Mouse (Mus musculus) kidney, postnatal 25 days (tissue): ENCODE data around the gene Slc22a15.
"Not testable (repeated sequence)": the region's sequence is repeated elsewhere in the genome, so short reads cannot be mapped to it uniquely, and the experiment has no call there.

ENCODE experiments used
- DNase-seq, 2 experiments: peaks; one replicate each; pipeline ENCODE4 v3.0.0; 2021; ENCODE audit warnings: mixed read lengths in 2 of 2

Gene Slc22a15

DNA sequence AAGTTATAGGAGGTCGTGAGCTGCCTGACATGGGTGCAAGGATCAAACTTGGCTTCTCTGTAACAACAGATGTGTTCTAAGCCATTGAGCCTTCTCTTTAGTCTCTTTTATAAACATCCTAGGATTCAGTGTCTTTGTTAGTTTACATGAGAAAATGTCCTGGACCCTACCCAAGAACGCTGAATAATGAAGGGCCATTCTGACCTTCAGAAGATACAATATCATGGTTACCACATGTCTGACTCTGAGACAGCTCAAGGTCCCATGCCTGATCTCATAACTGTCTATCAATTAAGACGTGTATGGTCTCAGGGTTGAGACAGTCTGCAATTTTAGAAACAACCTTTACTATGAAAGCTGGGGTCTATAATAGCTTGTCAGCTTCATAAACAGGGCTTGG lies 62.4 kb downstream of the Slc22a15 start:
- no peak for DNase-seq

DNA sequence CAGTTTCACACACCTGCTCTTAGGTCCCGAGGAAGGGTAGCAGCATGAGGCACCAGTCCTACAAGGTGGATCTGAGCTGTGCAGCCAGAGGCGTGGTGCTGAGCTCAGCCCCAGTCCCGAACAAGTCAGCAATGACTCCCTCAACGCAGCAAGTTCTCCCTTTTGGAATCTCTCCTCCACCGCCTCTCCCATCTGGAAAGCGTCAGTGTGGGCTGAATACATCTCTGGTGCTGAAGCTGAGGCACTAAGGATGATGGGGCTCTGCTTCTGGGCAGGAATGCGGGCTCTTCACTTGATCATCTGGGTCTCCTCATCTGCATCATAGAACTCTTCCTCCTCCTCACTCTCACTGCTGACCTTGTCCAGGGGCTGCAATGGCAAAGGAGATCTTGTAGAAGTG lies 64.1 kb downstream of the Slc22a15 start:
- no peak for DNase-seq

DNA sequence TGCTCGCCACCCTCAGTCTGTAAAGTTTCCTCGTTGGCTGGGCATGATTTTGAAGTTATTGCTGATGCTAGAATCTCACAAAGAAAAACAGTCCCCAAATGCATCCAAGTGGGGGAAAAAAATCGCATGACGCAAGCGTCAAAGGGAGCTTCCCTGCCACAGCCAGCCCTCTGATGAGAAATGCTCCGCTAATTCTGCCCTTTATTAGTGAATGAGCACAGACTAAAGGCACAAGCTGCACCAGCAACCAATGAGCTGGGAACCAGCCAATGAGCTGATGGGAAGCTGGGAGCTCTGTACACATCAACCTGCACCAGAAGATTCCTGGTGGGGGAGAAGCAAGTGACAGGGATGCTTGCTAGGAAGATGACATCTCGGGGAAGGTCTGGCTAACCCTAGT lies 64.5 kb downstream of the Slc22a15 start:
- DNase-seq, result no peak

DNA sequence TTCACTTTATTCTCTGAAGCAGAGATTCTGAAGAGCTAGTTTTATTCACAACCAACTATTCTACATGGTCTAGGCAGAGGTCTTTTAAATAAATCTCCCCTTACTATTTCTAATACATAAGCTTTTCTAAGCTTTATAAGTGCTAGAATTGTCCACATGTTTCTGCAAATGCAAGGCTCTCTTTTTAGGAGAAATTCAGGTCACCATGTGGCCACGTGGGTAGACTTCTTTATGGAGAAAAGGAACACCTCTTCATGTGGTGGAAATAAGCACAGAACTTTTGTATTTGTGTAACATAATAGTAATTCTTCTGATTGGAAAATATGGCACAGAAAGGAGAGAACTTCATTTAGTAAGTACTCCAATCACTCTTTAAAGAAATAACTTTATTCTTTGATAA lies 70.2 kb downstream of the Slc22a15 start:
- no peak for DNase-seq

DNA sequence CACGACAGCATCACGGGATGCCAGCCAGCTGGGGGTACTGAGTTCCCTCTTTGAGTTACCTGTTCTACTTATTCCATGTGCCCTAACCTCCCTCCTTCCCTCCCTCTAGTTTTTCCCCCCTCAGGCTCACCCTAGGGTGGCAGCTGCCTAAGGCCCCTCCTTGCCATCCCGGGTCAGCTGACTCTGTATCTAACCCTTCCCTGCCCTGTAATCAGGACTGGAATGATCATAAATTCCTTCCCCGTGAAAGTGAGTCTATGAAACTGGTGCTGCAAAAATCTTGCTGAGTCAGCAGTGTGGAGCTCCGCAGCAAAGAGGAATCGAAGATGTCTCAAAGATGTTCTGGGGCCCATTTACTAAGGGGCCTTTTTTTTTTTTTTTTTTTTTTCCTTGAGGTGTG lies 72.9 kb downstream of the Slc22a15 start:
- DNase-seq, result no peak

DNA sequence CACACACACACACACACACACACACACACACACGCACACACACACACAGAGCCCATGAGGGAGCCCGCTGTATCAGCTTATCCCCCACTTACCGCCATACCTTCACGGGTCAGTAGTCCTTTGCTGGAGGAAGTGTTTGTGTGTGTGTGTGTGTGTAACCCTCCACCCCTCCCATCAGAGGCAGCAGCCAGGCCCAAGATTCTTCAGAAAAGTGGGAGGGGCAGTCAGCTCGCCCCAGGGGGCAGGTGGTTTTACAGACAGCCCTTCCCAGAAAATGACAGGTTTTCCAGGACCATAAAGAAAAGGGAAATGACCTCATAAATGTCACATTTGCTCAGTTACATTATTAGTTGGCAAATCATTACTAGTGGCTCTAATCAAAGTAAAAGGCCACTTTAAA lies 75.4 kb downstream of the Slc22a15 start, which contains the start of gene Mab21l3:
Mab21l3 (minus strand) TSS at position 144 of the 400 bp plus-strand sequence.
- DNase-seq, result no peak

DNA sequence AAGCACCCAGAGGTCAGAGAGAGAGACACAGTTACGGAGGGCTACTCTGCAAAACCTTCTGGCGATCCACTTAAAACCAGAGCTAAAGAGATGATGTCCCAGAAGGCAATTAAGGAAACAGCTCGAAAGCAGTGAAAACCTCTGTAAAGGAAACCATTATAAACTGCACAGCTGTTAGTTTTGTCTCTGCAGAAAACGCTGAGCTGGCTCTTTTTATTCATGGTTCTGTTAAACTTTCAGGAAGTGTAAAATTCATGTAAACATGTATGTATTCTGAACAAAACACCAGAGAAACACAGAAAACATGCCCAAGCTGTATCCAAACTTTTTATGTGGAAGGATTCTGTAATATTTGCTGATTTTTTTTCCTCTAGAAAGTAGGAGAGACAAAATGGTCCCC lies 78.2 kb downstream of the Slc22a15 start:
- no peak for DNase-seq

DNA sequence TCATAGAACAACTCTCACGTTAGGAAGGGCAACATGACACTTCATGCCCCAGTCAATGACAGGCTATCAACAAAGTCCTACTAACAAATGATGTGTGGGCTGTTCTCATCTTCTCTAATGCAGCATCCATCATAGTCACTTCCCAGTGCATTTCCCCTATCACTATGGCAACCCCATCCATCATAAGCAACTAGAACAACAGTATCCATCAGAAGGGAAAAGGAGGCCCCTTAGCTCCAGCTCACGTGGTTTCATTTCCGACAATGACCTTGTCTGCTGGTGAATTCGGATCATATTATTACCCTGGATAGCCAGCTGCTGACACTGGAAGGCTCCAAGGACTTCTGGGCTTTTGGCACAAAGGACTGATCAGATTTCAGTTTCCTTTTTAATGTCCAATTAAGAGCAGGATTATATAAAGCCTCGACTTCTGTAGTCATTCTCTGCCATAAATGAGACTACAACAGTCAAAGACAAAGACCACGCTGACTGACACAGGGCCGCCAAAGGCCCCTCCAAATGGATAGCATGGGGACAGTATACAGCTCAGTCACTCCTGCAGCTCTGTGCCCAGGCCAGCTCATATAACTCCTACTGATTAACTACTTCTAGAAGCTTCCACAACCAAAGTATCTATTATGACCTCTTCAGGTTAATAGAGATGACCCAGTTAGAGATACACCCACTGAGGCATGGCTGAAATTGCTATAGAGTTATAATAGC lies 81.7 kb downstream of the Slc22a15 start:
- DNase-seq, result no peak

DNA sequence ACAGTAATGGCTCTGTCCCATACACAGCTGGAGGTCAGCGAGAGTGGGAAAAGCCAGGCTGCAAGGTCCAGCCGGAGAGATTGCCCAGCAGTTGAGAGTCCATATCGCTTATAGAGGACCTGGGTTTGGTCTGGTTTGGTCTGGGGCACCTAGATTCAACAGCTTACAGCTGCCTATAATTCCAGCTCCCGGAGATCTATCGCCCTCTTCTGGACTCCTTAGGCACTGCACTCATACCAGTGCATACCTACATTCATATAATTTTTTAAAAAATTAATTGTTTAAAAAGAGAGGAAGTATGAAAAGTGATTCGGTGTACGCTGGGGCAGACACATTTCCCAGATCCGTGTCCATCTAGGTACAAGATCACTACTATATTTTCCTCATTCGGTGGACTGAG lies 84.9 kb downstream of the Slc22a15 start:
- no peak for DNase-seq

DNA sequence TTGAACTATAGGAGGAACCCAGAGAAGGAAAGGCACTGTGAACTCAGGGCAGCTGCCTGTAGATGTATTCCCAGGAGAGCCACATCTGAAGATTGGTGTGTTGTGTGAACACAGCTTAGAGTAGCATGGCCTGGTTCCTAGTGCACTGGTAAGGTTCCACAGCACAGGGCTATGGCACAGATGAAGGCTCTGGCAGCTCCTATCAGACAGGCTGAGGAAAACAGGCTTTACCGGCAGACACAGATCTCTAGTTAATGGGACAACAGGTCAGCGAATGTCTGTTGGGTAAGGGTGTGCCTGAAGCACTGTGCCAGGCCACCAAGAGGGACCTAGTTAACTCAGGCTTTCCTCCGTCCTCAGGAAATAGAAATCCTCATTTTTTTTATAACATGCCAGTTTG lies 87.3 kb downstream of the Slc22a15 start:
- no peak for DNase-seq

DNA sequence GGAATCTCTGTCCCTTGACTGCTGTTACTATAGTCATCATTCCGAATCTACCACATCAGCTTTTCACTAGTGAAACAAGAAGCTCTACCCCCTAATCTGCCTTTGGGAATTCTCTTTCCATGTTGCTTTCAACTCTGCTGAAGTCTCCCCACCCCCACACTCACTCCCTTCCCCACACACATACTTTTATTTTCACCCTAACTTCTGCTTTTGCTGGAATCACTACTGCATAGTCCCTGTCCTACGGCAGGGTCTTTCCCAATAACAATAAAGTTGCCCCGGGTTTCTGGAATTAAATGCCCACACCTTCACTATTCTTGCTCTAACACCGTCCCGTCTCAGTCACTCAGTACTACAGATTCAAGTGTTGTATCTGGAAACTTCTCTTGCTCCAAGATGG lies 87.7 kb downstream of the Slc22a15 start:
- peak in 1 of 2 experiments; percentile 10 for DNase-seq

DNA sequence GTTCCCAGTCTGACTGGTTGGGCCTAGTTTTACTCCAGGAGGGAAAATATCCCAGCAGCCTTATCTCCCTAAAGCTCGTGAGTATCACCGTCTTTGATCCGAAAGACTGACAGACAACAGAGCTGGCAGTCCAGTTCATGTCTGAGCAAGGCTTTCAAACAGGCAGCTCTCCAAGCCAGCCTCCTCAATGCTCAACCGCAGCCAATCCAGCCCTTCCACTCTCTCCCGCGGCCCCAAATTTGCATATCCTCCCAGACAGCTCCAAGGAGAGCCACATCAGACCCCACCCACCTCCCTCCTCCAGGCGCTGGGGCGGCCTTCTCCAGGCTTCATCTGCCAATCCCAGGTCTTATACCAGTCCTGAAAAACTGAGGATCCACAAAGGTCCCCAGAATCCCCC lies 88.2 kb downstream of the Slc22a15 start:
- peak; percentile 84 to 92 for DNase-seq

DNA sequence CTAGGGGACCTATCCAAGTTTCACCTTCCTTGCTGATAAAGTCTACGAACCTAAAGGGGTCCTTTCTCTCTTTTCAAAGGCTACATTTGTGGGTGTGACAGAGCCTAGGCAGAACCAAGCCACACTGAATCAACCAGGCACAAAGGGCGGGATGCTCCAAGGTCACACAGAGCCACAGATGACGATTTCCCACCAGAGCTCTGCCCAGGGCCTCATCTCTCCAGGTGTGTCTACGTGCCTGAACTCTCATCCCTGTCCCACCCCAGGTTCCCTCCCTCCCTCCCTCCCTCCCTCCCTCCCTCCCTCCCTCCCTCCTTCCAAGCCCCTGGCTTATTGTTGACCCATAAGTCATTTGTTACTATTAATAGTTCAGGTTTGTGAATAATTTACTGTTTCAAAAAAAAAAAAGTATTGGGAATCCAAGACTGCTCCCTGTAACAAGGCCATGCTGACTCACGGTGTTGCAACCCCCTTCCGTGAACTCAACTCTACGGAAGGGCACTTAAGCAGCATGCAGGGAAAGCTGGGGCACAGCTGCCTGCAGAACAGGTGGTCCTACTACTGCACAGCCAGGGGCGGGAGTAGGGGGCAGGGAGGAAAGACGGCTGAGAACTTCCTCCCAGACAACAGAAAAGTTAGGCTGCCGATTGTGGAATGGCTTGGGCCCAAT lies 92.9 kb downstream of the Slc22a15 start:
- DNase-seq, result peak; percentile 56 to 88

DNA sequence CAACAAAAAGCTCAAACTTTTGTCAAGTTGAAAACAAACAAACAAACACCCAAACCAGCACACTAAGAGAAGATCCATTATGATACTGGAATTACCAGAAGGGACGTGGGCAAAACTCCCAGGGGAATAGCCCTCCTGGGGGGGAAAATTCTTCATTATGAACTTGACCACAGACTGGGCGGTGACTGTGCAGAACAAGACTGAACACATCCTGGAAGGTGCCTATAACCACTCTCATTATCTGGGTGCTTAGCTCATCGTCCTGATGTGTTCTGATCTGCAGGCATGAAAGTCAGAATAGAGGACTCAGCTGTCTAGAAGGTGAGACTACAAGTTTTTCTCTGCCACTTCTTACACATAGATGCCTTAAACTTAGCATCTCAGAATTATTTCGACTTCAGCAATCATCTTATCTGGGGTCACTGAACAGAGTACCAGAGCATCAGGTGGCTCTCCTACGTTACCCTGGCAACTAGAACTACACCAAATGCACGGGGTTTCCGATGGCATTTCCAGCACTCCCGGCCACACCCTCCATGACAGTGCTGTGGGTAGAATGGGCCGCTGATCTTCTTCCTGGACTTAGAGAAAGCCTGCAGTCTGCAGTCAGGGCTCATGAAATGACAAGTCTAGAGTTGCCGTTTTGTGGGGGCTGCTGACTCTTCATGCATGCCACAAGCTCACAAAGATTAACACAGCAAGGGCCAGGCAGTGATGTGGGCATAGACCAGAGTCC lies 94.2 kb downstream of the Slc22a15 start:
- DNase-seq, result no peak

DNA sequence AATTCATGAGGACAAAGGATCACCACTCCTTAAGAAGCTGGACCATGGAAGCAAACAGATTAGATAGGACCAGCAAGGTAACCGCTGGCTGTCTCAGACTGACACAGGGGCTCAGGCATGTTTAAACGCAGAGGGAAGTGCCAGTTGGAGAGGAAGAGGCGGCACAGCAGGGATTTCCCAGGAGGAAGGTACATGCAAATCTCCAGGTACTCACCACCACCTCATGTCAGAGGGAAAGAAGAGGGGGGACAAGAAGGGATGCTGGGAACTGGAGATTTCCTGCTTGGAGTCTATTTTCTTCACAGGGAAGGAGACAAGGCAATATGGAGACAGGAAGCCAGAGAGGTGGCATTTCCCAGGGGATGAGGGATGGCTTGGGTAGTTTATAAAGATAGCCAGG lies 95.7 kb downstream of the Slc22a15 start:
- DNase-seq, result no peak

DNA sequence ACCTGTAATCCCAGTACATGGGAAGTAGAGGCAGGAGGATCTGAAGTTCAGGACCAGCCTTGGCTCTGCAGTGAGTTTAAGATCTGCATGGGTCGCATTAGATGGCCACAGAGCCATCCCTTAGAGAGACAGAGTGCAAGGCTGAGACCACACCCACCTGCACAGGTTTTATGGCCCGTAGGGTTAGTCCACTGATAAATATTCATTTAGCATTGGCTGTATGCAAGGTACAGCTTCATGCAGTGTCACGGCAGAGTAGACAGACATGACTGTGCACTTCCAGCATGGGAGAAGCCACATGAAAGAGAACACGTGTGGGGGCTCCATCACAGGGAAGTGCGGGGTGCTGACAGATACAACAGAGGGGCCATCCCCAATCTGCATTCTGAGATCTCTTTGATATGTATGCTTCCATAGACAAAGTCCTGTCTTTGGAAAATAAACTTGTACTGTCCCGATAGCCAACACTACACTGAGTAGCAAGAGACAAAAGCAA lies 97.0 kb downstream of the Slc22a15 start:
- DNase-seq, result no peak

DNA sequence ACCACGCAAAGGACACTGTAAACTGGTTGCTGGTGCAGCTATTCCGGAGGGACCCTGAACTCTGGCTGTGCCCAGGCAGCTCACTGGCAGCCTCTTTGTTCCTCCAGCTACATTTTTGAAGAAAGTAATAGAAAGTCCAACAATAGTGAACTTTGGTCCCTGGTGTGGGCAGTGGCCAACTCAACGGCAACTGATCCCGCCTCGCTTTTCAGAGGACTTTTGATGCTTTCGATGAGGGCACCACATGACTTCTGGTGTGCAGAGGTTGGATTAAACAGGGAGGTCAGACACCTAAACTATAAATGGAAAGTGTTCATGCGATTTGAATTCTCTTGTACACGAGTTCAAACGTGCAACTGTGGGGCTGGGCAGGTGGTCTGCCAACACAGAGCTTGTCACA lies 99.9 kb downstream of the Slc22a15 start:
- DNase-seq, result peak; percentile 59 to 83

DNA sequence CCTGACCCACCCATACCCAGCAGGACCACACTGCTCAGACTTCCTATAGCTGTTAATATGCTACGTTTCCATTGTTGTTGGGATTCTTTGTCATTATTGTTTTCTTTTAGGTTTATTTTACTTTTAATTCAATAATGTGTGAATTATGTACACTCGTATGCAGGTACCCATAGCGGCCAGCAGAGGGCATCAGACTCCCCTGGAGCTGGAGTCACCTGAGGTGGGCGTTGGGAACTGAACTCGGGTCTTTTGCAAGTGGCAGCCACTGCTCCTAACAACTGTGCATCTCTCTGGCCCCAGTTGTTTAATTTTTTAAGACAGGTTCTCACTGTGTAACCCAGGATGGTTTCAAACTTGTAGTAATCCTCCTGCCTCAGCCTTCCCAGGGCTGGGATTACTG lies 102.2 kb downstream of the Slc22a15 start:
- no peak for DNase-seq

DNA sequence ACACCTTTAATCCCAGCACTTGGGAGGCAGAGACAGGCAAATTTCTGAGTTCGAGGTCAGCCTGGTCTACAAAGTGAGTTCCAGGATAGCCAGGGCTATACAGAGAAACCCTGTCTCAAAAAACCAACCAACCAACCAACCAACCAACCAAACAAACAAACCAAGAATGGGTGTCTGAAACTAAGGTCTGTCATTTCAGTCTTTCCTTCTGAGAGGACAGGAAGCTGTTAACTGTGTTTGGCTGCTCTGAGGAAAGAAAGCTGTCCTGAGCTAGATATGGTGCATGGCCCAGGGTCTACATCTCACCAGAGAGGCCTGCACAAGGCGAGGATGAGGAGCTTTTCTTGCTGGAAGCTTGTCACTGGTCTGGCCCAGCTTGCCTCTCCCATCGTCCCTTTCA lies 103.5 kb downstream of the Slc22a15 start:
- DNase-seq, result not testable (repeated sequence)

DNA sequence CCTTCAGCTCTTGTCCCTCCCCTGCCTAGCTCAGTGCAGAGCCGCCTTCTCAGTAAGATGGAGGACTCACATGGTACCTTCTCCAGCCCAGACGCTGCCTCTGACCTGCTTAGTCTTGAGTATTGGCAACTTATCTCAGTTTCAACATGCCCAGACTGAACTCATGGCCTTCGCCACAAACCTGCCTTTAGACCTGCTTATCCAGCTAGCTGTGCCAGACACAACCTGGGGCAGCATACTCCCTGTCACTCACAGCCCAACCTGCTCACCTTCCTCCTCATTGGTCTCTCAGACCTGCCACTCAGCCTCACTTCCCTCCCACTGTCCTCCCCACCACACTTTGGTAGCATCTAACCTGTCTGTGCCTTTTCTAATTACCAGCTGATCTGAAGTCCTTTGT lies 108.2 kb downstream of the Slc22a15 start:
- no peak for DNase-seq

DNA sequence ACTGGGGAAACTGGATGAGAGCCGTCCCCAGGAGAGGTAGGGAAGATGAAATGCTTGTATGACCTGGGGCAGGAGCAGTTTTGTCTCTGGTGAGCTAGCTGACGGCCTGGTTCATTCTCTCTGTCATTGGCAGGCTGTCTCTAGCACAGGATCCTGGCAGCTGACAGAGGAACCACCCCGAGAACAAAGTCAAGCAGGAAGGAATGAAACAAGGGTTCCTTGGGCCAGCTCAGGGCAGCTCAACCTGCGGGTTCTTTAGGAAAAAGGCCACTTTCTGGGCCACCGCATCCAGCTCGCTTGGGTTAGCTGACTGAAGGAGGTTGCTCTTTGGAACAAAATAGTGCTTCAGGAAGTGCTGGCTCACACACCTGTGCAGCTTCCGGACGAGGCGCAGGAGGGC lies 109.5 kb downstream of the Slc22a15 start:
- DNase-seq, result peak in 1 of 2 experiments; percentile 67

DNA sequence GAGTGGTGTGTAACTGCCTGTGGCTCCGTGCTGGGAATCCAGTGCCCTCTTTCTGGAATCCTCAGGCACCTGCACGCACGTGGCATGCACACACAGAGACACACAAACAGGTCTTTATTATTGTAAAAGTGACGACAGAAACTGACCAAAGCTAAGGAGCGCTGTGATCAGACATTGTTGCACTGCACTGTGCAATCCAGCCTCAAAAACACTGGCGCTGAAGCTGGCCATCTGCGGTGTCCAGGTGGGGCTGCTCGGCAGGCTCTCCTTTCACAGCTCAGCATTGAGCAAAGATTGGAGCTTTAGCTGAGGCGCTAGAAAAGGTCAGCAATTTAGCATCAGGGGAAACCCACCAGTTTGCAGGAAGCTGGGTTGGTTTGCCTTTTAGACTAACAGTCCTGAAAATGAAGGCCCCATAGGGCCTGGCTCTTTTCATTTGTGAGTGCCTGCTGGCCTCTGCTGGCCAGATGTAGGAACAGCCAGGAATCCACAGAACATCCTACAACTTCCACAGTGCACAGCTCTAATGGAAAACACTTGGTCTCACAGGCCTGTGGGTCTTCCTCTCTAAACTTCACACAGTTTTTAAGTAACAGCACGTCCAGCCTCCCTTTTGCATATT lies 111.8 kb downstream of the Slc22a15 start:
- DNase-seq, result peak; percentile 72 to 75

DNA sequence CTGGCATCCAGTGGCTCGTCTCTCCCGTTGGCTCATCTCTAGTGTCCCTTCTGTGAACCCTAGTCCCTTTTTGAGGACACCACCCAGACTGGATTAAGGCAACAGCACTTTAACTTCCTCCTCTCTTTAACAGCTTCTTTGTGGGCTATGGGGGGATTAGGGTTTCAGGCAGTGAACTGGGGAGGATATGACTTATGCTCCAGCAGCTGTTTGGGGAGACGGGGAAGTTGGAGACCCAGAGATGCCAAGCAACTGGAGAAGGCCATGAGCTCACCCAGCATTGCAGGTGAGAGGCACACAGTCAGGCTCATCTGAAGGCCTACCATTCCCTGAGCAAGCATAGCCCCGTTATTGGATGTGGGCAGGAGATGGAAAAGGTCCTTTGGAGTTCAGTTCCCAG lies 112.3 kb downstream of the Slc22a15 start:
- no peak for DNase-seq
